Mouse (Mus musculus): Measurements from ENCODE around the gene Tmem245.

DNA sequence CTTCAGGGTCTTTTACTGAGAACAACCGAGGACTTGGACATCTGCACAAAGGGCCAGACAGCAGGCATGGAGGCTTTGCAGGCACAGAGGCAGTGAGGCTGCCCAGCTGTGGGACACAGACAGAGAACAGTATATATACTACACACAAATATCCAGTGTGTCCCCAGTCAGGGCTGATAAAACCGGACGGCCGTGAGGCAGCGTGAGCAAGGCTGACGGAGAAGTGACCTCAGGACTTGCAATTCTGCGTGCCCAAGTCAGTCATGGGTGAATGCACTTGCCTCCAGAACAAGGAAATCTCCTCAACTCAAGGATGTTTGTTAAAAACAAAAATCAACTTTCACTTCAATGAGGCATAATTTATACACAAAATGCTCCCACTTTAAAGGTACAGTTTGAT lies 115.2 kb downstream of the Tmem245 start:
- TF ChIP-seq POLR2A (IDR thresholded peaks at IDR 0.05; ENCODE audit: borderline replicate concordance, insufficient read depth, low read length) (no peak), CTCF (IDR thresholded peaks at IDR 0.05; ENCODE audit: borderline replicate concordance, insufficient read depth, low read depth, low read length) (no peak)
